In the genomic region with DNA sequence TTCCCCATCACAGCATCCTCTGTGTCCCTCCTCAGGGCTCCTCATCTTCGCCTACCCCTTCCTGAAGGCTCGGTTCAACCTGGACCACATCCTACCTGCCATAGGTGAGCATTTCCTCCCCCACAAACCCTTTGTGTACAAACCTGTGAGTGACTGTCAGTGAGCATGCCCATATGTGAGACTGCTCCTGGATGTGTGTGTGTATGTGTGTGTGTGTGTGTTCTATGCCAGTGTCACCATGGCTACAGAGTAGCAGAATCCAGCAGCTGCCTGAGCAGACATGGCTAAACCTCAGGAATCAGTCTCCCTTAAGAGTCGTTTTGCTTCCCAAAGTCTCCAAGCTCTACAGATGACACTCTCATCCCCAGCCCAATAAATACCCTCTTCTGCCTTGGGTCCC, we compare ENCODE assay signal across 22 mouse cellular contexts. TPM values are rescaled to one million over a fixed set of nuclear protein-coding genes. Genes with fewer than 3 reads are reported as not detected.
DNase-seq lines count a peak whose midpoint lies in the region; ATAC-seq and TF ChIP-seq lines count a peak whose summit lies in the region.
"Had no signal": no experiment of that assay in that cellular context is flagged by ENCODE, and none has a peak within 500 bp of the region (broad histone marks: within the 10 kb centered on the region; RNA-seq: fewer than 3 reads in every experiment).

No protein-coding gene starts in this region.

- peak; percentile 90 for ATAC-seq in forebrain, postnatal 0 days
- ATAC-seq: CD4-positive, CD25-positive, alpha-beta regulatory T cell, adult 4 months; liver, embryonic 12.5 days had no signal

- no peak overlapping the region for H3K27ac ChIP-seq in layer of hippocampus, adult 2 months
- no peak overlapping the region for H3K27ac ChIP-seq in forebrain, postnatal 0 days (ENCODE audit: low read depth, low read length)
- H3K27ac ChIP-seq: embryonic facial prominence, embryonic 15.5 days; limb, embryonic 10.5 days; liver, embryonic 12.5 days; lung, embryonic 15.5 days had no signal

- no peaks in the 10 kb centered on the region for H3K36me3 ChIP-seq in forebrain, postnatal 0 days (ENCODE audit: insufficient read depth)
- H3K36me3 ChIP-seq: embryonic facial prominence, embryonic 15.5 days; limb, embryonic 10.5 days; liver, embryonic 12.5 days; lung, embryonic 15.5 days had no signal

- no peaks in the 10 kb centered on the region for H3K9me3 ChIP-seq in forebrain, postnatal 0 days (ENCODE audit: low read length)
- H3K9me3 ChIP-seq: embryonic facial prominence, embryonic 15.5 days; limb, embryonic 10.5 days; liver, embryonic 12.5 days; lung, embryonic 15.5 days had no signal

- 80% methylated on average over 3 of the region's 3 CpGs for WGBS in forebrain, postnatal 0 days

- H3K4me2 ChIP-seq in forebrain, postnatal 0 days (ENCODE audit: low read depth) = no peak overlapping the region
- H3K4me2 ChIP-seq: embryonic facial prominence, embryonic 15.5 days; liver, embryonic 12.5 days; lung, embryonic 15.5 days had no signal

- no peak overlapping the region for H3K9ac ChIP-seq in forebrain, postnatal 0 days
- H3K9ac ChIP-seq: embryonic facial prominence, embryonic 15.5 days; liver, embryonic 12.5 days; lung, embryonic 15.5 days had no signal

- TF ChIP-seq CTCF in layer of hippocampus, adult 2 months (conservative IDR thresholded peaks at IDR 0.05) = no peak
- no peak for TF ChIP-seq CTCF in forebrain, postnatal 0 days (IDR thresholded peaks at IDR 0.05; ENCODE audit: low read depth)

- peaks cover 6% of the 10 kb centered on the region; the same call in 1 of the 2 replicates for H3K27me3 ChIP-seq in forebrain, postnatal 0 days (ENCODE audit: insufficient read depth, low read length)

- peaks cover 8% of the 10 kb centered on the region for H3K4me1 ChIP-seq in forebrain, postnatal 0 days (ENCODE audit: insufficient read depth)

- DNase-seq in layer of hippocampus, adult 2 months (ENCODE audit: low spot score in 2 of 2) = peak; percentile 19
- no peak for DNase-seq in layer of hippocampus, postnatal 25 days (ENCODE audit: extremely low spot score in 1 of 2, low spot score in 1 of 2)
- peak; percentile 54 to 59 for DNase-seq in right cerebral cortex, adult 2 months (ENCODE audit: low spot score in 2 of 2)
- DNase-seq in right cerebral cortex, postnatal 36 days (ENCODE audit: low spot score in 2 of 2) = no peak
- peak; percentile 73 for DNase-seq in forebrain, postnatal 0 days
- DNase-seq in right cerebral cortex, postnatal 25 days = peak; percentile 36
- DNase-seq in spleen, postnatal 36 days (ENCODE audit: low spot score in 2 of 2) = no peak
- DNase-seq: adrenal gland, adult 2 months; cerebellum, adult 9-10 months; kidney, adult 9 months; thymus, postnatal 25 days had no signal

- H3K4me3 ChIP-seq in layer of hippocampus, adult 2 months = no peak overlapping the region
- no peak overlapping the region for H3K4me3 ChIP-seq in forebrain, postnatal 0 days (ENCODE audit: low read depth, low read length)
- H3K4me3 ChIP-seq: embryonic facial prominence, embryonic 15.5 days; limb, embryonic 10.5 days; liver, embryonic 12.5 days; lung, embryonic 15.5 days had no signal

RNA-seq across cellular contexts. Expression of a gene that starts 1.6 kb away (rescaled TPM):
- total RNA-seq in layer of hippocampus, adult 2 months (2021) = under 1 TPM; 0.41 to 0.42 TPM
- total RNA-seq in layer of hippocampus, postnatal 25 days (2021) = under 1 TPM in 1 of 2 experiments, not detected in 1; 0.22 TPM
- total RNA-seq in forebrain, postnatal 0 days (2014; rRNA removed) = 0.38 TPM in 1 of 2 replicates, not detected in the other
- polyA plus RNA-seq in forebrain, postnatal 0 days (2015; fragmentation: Nextera tagmentation; extraction: Ambion mirVana) = 0.10 and 0.44 TPM in 2 replicates
- total RNA-seq: adrenal gland, adult 2 months; MEL had no signal
- polyA plus RNA-seq: CD4-positive, CD25-positive, alpha-beta regulatory T cell, adult 4 months; embryonic facial prominence, embryonic 15.5 days; gonadal fat pad, adult 2 months; heart, embryonic 14.5 days; large intestine, adult 2 months; limb, embryonic 10.5 days; liver, embryonic 12.5 days; lung, embryonic 15.5 days; stomach, embryonic 16.5 days had no signal

RNA-seq across cellular contexts. Expression of a gene that starts 4.6 kb away (rescaled TPM):
- not detected for total RNA-seq in layer of hippocampus, adult 2 months (2021)
- total RNA-seq in layer of hippocampus, postnatal 25 days (2021) = under 1 TPM in 1 of 2 experiments, not detected in 1; 0.22 TPM
- total RNA-seq in forebrain, postnatal 0 days (2014; rRNA removed) = 1.3 and 1.4 TPM in 2 replicates
- 0.54 and 0.62 TPM in 2 replicates for polyA plus RNA-seq in forebrain, postnatal 0 days (2015; fragmentation: Nextera tagmentation; extraction: Ambion mirVana)
- total RNA-seq: adrenal gland, adult 2 months; megakaryocyte progenitor cell, adult 5-6 weeks; MEL had no signal
- polyA plus RNA-seq: adrenal gland, adult 2 months; CD4-positive, CD25-positive, alpha-beta regulatory T cell, adult 4 months; heart, embryonic 14.5 days; large intestine, adult 2 months; liver, embryonic 12.5 days; lung, embryonic 15.5 days; stomach, embryonic 16.5 days had no signal

RNA-seq across cellular contexts. Expression of a gene that starts 46.8 kb away (rescaled TPM):
- 10 to 100 TPM; 49.5 to 55.6 TPM for total RNA-seq in layer of hippocampus, adult 2 months (2021)
- total RNA-seq in layer of hippocampus, postnatal 25 days (2021) = 10 to 100 TPM; 39.5 to 53.9 TPM
- 18.9 and 19.8 TPM in 2 replicates for total RNA-seq in forebrain, postnatal 0 days (2014; rRNA removed)
- polyA plus RNA-seq in forebrain, postnatal 0 days (2015; fragmentation: Nextera tagmentation; extraction: Ambion mirVana) = 22.8 and 24.3 TPM in 2 replicates

RNA-seq across cellular contexts. Expression of a gene that starts 53.9 kb away (rescaled TPM):
- not detected for total RNA-seq in layer of hippocampus, adult 2 months (2021)
- total RNA-seq in layer of hippocampus, postnatal 25 days (2021) = under 1 TPM in 1 of 2 experiments, not detected in 1; 0.07 TPM
- 0.15 TPM in 1 of 2 replicates, not detected in the other for total RNA-seq in forebrain, postnatal 0 days (2014; rRNA removed)
- polyA plus RNA-seq in forebrain, postnatal 0 days (2015; fragmentation: Nextera tagmentation; extraction: Ambion mirVana) = 0.18 and 0.23 TPM in 2 replicates
- total RNA-seq: adrenal gland, adult 2 months; megakaryocyte progenitor cell, adult 5-6 weeks had no signal
- polyA plus RNA-seq: adrenal gland, adult 2 months; CD4-positive, CD25-positive, alpha-beta regulatory T cell, adult 4 months; gonadal fat pad, adult 2 months; heart, embryonic 14.5 days; large intestine, adult 2 months; liver, embryonic 12.5 days; stomach, embryonic 16.5 days had no signal

RNA-seq across cellular contexts. Expression of a gene that starts 58.0 kb away (rescaled TPM):
- total RNA-seq in layer of hippocampus, adult 2 months (2021) = 1 to 10 TPM; 4.8 to 5.0 TPM
- 1 to 10 TPM; 5.1 to 5.3 TPM for total RNA-seq in layer of hippocampus, postnatal 25 days (2021)
- 3.0 and 9.0 TPM in 2 replicates for total RNA-seq in forebrain, postnatal 0 days (2014; rRNA removed)
- 1.6 and 3.0 TPM in 2 replicates for polyA plus RNA-seq in forebrain, postnatal 0 days (2015; fragmentation: Nextera tagmentation; extraction: Ambion mirVana)

Comparison
In these comparisons a context has a peak if more than half of its experiments do, and no peak if none do; other contexts are left out.
1. DNase-seq: peak in layer of hippocampus, adult 2 months (2 of 2), right cerebral cortex, adult 2 months (2 of 2), forebrain, postnatal 0 days (single experiment) and right cerebral cortex, postnatal 25 days (single experiment); none in layer of hippocampus, postnatal 25 days (0 of 2), right cerebral cortex, postnatal 36 days (0 of 2) and spleen, postnatal 36 days (0 of 2).